Mouse (Mus musculus) CD4-positive, CD25-positive, alpha-beta regulatory T cell, adult 4 months (primary cell): Measurements from ENCODE around the gene AI413582. TPM values are rescaled to one million over a fixed set of nuclear protein-coding genes. Genes with fewer than 3 reads are reported as not detected.

Experiments
- ATAC-seq: one replicate; pipeline ENCODE4 v1.8.0; 2017
- polyA plus RNA-seq, 2 experiments: library from polyadenylated mRNA; unstranded; fragments of 100-300 nt; shearing (Covaris generic); gene quantifications; one replicate each; pipeline ENCODE4 v1.2.1; 2017

AI413582 gene
- polyA plus RNA-seq = 100 to 1,000 TPM; 106 to 112 TPM

DNA sequence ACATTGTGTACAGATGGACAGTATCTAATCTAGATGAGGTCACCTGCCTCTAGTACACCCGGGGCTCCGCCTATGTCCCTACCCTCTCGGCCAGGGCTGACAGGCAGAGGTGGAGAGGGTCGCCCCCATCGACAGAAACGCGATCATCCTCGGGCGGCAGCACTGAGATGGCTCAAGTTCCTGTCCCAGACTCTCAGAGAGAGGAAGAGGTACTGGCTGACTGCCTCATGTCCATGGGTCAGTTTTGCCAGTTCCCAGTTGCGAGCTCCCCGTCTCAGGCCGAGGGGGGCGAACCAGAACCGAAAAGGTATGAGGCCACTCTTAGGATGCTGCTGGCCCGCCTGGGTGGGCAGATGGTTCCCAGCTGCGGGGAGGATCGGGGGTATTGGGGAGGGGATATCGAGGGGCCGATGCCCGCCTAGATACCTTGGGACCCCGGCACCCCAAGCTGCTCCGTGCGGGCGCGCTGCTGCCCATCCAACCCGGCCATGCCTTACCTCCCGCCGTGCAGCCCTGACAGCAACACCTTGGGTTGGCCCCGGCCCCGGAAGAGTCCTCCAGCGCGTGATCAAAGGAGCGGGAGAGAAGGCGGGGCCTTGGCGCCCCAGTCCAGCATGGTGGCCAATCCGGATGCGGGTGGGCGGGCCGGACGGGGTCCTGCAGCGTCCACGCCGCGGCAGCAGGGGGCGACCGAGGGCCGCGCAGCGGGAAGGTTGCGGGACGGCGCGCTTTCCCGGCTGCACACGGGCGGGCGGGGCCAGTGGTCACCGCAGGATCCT, at the start of gene AI413582:
Gene AI413582, minus strand, starts transcription at position 594 of the 779 bp plus-strand sequence.
- peak; percentile 98 for ATAC-seq

DNA sequence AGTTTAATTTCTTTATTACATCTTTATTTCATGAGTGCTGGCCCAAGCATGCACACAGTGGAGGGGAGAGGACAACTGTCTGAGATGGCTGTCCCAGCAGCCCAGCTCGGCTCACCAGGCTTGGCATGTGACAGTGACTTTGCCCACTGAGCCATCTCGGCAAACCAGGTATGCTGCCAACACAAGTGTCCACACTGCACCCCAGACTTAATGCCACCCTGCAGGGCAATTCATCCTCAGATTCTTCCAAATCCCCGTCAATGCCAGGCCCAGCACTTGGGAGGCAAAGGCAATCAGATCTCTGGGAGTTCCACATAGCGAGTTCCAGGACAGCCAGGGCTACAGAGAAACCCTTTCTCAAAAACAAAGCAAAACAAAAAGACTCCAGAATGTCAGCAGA, 47.5 kb upstream of the AI413582 start:
- no peak for ATAC-seq

DNA sequence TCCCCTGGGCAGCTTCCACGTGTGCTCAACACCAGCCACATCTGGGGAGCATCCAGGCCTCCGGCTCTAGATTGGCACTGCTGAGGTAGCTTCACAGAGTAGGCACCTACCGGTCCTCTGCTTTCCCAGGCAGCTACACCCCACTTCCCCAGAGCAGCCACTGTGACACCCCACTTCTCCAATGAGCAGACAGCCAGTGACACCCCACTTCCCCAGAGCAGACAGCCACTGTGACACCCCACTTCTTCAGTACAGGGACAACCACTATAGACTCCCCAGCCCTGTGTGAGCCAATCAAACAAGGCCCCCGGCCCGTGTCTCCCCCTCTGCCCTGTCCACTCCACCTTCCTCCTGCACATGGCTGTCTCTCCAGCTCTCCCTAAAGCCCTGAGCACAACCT, 46.4 kb upstream of the AI413582 start:
- ATAC-seq = no peak

DNA sequence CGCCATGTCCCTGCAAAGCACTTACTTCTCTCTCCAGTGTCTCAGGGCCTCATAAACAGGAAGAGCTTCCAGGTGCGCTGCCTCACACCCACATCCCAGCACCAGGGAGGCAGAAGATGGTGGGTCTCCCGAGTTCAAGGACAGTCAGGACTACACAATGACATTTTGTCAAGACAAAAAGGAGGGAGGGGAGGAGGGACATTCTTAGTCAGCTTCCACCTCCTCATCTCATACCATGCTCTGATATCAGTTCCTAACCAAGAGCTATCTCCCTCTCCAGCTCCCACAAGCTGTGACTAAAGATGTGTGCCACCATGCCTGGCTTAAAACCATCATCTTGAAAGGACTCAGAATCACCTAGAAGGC, 45.9 kb upstream of the AI413582 start:
- ATAC-seq = no peak

DNA sequence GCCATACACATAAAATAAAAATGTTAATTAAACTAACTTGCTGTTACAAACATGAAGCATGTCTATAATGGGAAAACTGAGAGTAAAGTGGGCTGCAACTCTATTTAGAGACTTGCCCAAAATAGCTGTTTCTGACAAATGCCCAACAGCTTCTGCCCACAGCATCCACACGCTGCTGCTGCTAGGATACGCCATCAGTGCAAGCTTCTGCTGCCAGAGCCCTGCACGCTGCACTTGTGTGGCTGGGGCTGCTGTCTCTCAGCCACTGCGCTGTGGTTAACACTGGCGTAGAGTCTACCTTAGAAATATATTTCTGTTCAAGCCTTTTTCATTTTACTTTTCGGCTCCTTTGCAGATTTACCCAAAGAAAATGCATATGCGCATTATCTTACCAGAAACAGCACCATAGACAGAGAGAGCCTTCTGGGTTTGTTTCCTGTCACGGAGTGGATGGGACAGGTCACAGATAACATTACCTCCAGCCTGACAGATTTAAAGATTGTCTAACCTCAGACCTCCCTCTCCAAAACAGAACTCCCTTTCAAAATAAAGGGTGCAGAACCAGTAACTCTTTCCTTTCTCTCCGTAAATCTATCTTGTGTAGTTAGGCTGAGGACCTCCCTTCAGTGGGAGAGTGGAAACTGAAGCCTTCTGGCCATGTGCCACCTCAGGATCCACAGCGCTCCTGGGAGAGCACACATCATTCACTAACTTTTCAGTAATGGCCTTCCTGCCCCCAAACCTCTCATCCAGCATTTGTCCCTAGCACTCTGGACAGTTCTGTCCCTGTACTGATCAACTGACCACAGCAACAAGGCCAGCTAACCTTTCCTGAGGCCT, 45.3 kb upstream of the AI413582 start:
- ATAC-seq = no peak

DNA sequence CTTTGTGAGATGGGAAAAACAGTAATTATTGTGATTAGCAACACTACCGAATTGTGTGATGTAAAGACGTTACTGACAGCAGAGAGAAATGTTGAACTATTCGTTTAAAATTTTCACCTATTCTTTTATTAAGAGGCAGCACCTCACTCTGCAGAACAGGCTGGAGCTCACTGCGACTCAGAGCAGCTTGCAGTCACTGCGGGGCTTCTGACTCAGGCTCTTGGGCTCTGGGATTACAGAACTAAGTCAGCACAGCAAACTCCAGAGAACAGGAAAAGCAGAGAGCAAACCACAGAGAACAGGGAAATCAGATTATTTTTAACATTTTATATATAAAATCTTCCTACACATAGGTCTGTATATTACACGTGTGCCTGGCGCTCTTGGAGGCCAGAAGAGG, 44.0 kb upstream of the AI413582 start:
- no peak for ATAC-seq

DNA sequence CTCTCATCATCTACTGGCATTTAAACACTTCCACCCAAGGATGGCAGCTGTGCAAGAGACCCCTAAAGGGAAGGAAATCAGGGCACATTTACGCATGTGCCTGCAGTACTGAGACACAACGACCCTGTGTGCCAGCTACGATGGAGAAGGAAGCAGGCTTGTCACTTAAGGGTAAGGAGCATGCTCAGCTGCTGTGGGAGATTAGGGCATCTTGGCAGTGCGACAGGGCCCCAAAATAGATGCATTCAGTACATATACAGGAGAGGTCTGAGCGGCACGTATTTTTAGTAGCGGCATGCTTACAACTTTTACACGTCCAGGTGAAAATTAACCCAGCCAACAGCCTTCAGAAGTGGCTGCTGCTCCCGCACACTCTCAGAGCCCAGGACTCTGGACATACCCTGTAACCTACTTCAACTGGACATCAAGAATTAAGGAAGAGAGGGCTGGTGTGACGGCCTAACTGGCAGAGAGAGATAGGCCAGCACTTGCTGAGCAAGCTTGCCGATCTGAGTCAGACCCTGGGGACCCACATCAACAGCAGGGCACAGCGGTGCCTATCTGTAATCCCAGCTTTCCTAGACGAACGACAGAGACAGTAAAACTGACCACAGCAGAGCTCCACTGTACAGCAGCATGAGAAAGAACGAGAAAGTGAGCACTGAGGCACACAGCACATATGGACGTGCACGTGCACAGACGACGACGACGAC, 38.1 kb upstream of the AI413582 start:
- ATAC-seq = no peak

DNA sequence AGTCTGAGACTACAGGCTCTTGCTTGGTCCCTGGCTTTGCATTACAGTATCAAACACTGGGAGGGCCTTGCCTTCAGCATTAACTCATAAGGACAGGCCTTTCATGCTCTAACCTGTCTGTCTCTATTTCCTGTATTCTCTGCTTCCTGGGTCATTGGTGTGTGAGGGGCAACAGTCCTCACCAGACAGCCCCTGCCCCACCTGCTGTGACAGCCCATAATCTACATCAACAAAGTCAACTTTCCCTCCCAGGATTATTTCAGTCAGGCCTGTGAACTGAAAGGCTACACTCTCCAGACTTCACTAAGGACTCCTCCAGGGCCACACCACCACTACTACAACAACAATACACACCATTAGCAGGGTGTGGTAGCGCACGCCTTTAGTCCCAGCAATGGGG, 37.5 kb upstream of the AI413582 start:
- no peak for ATAC-seq

DNA sequence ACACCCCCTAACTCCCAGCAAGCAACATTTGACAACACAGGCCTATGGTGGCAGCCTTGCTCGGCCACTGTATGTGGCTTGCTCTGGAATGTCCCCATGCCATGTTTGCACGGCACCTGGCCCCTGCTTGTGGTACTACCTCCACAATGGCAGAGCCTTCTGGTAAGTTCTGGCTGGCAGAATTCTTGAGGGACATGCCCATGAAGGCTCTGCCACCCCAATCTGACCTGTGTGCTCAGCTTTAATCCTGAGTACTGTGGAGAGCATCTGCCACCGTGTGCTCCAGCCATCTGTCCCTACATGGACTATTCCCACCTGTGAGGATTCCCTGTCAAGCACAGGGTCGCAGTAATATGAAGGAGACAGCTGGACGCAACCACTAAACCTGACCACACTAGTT, 35.3 kb upstream of the AI413582 start:
- no peak for ATAC-seq

DNA sequence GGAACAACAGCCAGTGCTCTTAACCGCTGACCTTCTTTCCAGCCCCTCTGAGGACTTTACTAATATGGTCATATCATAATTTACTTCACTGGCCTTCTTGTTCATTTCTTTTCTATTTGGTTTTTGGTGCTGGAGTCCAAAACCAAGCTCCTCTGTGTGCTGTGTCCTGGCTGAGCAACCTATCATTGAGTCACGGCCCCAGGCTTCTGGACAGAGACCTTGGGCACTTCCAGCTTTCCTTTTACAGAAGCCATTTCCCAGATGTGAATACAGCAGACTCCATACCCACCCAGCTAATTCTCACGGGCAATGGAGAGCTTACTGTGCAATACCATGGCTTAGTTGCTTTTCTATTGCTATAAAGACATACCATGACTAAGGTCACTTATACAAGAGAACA, 34.7 kb upstream of the AI413582 start:
- ATAC-seq = no peak

DNA sequence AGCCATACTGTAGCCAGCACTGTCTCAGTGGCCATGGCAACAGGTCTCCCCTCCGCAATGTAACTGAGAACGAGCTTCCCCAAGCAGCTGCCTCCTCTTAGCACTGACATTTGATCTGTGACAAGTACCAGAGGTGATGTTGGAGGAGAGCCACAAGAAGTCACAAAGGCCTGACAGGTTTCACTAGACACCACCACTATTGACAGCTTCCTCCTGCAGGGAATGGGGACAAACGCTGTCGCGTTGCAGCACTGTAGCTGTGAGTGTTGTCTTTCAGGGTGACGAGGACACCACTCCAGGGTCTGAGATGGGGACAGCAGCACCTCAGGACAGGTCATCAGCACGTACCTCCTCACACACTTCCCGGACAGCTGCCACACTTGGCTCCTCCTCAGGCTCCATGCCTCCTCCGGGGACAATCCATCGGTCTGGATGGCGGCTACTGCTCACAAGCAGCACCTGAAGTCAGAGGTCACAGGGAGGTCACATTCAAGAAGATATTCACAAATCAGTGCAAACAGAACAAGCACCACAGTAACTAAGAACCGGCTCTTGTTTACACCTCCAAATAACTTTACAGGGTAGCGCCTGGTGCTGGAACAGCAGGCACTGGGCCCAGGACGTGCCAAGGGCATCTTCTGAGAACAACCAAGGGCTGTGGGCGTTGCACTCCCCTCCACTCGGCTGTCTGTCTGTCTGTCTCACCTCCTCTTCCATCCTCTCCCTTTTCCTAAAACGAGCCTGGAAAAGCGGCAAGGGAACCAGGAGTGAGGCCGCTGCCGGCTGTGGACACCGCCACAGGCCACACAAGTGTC, 31.0 kb upstream of the AI413582 start:
- no peak for ATAC-seq

DNA sequence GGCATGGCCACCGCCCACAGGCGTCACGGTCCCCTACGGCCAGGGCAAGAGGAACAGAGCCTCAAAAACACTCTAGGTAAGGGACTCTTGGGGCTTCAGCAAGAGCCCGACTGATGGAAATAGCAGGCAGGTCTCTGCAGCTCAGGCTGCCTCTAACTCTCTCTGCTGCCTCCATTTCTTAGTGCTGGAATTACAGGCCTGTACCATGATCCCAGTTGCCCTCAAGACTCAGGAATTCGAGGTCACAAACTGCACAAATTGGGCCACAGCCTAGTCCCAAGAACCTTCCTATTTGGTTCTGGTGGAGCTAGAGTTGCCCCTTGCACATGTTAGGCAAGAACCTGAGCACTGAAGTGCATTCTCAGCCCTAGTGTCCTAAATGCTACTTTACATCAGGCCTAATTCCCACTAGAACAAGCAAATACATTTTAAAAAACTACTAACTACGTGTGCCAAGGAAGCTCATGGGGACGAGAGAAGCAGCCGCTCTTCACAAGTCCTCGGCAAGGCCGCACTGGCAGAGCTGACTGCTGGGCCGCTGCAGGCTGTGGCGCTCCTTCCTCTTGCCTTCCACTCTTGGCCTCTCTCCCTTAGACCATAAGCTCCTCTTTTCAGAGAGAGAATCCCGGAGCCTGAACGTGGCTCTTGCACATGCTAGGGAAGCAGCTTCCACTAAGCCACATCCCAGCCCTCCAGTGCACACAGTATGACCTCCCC, 30.3 kb upstream of the AI413582 start:
- ATAC-seq = no peak

DNA sequence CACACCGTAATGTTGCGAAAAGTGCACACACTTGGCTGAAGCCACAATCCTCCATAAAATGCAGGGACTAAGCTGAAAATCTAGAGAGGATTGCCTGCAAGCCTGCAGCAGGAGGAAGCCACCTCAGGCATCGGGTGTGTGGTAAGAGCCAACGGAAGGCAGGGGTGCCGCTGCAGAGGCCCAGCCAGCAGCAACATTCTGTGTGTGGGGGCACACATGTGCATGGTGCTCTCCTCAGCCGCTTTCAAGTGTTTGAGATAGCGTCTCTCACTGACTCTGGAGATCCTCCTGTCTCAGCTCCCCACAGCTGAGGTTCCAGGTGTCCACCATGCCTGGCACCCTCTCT, 27.0 kb upstream of the AI413582 start:
- no peak for ATAC-seq

DNA sequence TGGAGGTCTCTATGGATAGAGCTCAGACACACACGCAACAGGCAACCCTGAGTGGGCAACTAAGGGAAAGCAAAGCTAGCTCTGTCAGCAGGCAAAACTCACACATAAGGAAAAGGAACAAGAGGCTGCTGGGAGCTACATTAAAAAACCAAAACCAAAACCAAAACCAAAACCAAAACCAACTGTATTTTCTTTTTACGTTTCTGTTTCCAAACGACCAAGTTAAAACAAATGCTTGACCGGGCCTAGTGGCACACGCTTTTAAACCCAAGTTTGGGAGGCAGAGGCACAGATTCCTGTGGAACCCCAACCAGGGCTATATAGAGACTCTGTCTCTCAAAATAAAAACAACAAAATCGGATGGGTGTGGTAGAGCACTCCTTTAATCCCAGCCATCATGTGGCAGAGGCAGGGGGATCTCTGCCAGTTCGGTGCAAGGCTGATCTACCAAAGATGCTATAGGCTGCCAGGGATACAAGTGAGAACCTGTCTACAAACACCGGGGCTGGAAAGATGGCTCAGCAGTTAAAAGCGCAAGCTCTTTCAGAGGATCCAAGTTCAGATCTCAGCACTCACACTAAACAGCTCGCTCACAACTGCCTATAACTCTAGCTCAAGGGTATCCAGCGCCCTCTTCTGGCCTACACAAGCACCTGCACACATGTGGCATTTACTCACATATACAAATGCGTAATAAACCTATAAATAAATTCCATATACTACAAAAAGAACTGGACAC, 26.4 kb upstream of the AI413582 start:
- peak; percentile 85 for ATAC-seq

DNA sequence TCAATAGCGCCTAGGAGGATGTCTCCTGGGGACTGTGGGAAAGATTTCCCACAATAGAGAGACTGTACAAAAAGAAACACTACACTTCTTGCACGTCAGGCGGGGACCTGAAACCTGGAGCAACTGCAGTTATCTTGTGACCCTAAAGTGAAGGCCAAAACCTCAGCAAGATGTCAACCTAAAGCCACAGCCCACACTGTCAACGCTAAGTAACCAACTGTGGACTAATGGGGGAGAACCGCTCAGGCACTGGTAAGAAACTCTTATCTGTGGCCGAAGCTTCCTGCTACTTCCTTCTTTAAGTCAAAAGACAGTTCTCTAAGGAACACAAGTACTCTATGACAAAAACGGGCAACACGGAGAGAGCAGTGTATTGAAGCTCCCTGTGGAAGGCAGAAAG, 22.7 kb upstream of the AI413582 start:
- no peak for ATAC-seq

DNA sequence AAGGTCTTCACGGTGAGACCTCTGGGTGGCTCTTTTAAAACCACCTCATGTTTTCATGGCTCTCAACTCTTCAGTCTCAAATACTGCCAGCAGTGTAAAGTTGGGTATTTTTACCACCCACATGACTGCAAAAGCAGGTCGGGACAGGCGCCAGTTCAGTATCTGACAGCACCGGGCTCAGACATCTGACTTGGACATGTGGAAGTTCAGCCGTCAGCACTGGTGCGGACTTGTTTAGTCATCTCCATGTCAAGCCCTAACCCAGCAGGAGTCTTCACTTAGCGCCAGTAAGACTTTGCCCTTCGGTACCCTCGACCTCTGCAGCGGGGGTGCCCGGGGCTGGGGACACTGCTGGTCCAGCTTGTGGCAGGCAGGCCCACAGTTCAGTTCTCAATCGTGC, 21.7 kb upstream of the AI413582 start:
- no peak for ATAC-seq

DNA sequence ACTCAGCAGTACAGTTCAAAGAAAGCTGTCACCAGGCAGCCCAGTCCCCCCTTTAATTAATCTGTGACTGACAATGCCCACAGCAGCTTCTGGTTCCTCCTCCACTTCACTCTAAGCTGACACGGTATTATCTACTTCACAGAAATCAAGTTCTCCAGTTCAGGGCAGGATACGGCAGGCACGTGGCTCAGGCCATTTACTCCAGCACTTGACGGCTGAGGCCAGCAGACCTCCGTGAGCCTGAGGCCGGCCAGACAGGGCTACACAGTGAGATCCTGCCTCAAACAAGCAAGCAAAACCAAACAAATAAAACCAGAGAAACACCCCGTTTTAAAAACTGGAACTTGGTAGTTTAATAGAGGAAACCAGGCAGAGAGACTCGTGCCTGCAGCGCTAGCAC, 21.1 kb upstream of the AI413582 start:
- no peak for ATAC-seq

DNA sequence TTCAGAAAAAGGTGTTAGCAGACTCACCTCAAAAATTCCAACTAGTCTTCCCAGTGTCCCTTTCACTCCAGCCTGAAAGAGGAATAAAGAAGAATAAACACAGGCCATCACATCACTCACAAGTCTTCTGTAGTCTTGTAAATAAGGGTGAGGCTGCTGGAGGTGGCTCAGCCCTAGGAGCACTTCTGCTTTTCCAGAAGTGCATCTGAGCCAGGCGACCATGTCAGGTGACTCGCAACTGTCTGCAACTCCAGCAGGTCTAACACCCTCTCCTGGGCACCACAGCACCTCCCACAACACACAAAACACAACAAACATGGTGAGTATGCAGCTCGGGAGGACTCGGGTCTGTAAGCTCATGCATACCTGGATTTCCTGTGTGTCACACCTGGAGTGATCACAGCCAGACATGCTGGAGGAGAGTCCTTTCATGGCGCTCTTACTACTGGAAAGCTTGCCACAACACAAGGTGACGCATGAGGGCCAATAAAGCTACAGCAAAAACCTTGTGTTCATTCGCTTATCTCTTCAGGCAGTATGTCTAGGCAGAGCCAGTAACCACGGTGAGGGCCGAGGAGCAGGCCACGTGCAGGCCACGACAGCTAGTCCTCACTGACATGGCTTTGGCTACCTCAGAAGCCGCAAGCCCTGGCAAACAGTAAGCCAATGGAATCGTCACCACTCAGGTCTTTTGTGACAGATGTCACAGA, 17.8 kb upstream of the AI413582 start:
- no peak for ATAC-seq

DNA sequence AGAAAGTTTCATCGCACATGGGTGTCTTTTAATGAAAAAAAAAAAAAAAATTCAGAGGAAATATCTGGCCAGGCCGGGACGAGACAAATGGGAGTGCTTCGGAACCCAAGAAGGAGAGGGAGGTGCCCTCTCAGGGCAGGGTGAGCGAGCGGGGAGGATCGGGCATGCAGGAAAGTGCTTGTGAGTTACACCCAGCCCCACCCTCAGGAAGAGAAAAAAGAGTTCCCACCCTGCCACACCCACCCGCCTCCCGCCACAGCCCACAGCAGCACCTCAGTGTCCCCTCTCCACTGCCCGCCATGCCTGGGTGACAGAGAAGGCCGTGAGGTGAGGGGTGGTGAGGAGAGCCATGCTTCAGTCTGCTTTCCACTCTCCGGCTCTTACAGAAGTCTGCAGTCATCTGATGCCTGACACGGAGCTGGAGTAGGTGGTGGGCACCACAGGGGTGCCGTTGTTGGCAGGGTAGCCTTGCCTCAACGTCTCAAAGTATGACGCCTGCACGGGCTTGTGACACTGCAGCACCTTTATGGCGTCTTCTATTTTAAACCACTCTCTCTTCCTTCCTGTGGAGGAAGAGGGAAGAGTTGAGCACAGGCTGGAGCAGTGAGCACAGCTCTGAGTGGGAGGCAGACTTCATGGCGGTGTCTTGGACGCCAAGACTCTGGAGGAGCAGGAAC, 15.0 kb upstream of the AI413582 start:
- ATAC-seq = no peak

DNA sequence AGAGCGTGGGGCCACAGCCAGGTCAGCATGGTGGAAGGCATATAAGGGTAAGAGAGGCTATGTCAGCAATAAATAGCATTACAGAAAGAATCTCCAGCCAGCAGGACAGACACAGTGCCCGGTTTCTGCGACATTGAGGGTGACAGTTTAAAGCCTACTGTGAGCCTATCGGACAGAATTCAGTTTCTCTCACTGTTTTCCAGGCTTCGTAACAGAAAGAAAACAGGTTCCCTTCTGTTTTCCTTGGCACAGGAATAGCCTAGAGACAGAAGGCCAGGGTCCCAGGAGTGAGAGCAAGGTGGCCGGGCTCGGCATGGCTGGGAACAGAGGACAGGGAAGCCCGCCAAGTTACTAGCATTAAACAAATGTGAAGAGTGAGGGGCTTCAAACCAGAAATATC, 14.3 kb upstream of the AI413582 start:
- no peak for ATAC-seq
